Mouse (Mus musculus): ENCODE results near the gene Tmeff2. TPM values are rescaled to one million over a fixed set of nuclear protein-coding genes. Genes with fewer than 3 reads are reported as not detected.

The Tmeff2 gene
- total RNA-seq, 4 experiments from 2014 or later, result 0.19 to 1.2 (median 0.27) TPM

GRCm38 (mm10) chr1:50980591-50980990 is 80.1 kb downstream of the Tmeff2 start:
- no peak for DNase-seq (ENCODE audit: low spot score)

- DNase-seq (ENCODE audit: low spot score), result no peak
These were observed 80.8 kb downstream of the Tmeff2 start for GRCm38 (mm10) chr1:50981151-50981828.

DNA sequence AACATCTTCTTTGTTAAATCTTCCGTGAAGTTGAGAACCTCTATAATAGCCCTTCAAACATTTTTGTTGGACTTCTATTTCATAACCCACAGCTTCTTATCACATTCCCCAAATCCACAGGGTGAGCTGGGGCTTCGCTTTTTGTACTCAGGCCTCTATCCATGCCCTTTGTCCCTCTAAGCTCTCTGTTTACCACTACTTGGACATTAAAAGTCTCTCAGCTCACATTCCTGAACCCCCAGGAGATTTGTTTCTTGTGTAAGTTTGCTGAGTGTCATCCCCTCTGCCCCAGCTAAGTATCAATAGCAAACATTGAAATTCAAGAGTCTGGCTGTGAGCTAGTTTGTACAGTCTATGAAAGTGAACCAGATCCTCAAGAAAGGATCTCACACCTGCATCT is 90.2 kb downstream of the Tmeff2 start:
- DNase-seq (ENCODE audit: low spot score), result no peak

DNA sequence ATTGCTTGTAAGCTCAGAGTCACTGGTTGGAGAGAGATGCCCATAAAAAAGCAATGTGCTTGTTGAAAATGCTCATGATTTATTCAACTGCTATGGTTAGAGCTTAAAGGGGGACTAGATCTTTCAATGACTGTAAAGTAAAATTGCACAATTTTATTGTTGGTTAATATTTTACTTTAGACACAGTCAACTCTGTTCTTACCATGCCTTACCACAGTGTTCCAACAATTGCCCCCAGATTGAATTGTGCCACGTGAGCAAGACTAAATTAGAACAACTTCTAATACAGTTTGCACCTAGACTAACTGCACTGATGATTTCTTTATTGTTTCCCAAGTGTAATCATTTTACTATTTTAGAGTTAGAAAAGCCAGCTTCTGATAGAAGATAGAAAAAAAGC is 94.1 kb downstream of the Tmeff2 start:
- DNase-seq (ENCODE audit: low spot score), result no peak

GRCm38 (mm10) chr1:50999793-51000192 is 99.3 kb downstream of the Tmeff2 start:
- no peak for DNase-seq (ENCODE audit: low spot score)

GRCm38 (mm10) chr1:51008344-51008743 is 107.9 kb downstream of the Tmeff2 start:
- no peak for DNase-seq (ENCODE audit: low spot score)

DNA sequence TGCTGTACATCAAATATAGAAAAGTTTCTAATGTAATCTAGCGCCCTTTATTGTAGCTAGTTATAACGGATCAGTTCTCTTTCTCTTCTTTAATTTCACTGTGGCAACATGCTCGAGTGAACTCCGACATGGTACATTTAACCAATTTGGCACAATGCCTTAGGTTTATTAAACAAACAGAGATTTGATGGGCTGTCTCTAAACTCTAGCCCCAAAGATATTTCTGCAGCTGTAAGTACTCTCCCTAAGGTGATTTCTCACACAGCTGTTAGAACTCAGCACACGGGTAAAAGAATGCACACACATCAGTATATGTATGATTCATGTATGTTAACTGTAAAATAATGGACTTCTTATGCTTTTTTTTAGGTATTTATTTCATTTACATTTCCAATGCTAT is 139.8 kb downstream of the Tmeff2 start:
- DNase-seq (ENCODE audit: low spot score), result no peak

GRCm38 (mm10) chr1:51044810-51045209 is 144.4 kb downstream of the Tmeff2 start:
- no peak for DNase-seq (ENCODE audit: low spot score)

- DNase-seq (ENCODE audit: low spot score), result no peak
These were observed 164.1 kb downstream of the Tmeff2 start for GRCm38 (mm10) chr1:51064549-51064948.

DNA sequence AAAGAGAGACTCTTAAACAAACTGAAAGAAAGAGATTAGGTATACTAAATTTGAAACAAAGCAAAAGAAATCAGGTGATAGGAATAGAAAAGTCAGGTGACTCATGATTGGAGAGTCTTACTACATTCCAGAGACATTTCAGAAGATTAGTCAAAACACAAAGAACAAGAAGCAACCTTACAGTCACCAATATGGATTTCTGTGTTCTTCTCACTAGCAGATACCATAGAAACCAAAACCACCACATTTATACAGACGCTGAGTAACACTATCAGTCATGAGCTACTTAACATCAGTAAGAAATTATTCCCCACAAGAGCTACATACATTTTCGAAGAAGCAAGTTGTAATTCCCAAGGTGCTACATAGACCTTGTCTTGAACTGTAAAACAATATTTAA is 165.2 kb downstream of the Tmeff2 start:
- no peak for DNase-seq (ENCODE audit: low spot score)

DNA sequence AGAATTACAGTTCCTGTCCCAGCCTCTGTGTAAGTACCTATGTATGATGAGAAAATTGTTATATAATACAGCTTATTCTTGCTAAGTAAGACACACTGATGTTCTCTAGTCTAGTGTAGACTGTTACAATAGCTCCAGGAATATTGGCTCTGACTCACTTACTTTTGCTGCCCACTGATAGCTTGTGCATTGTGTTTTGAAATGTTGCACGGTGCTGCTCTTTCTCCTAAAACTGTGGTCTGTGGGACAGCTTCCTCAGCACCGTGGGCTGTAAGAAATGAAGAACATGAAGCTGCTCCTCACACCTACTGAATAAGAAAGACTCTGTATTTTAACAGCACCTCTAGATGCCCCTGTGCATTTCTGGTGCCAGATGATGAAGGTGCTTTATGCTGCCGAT is 168.4 kb downstream of the Tmeff2 start:
- DNase-seq (ENCODE audit: low spot score), result no peak

- no peak for DNase-seq (ENCODE audit: low spot score)
These were observed 168.8 kb downstream of the Tmeff2 start for GRCm38 (mm10) chr1:51069288-51069687.

- no peak for DNase-seq (ENCODE audit: low spot score)
These were observed 173.6 kb downstream of the Tmeff2 start for GRCm38 (mm10) chr1:51074076-51074475.

DNA sequence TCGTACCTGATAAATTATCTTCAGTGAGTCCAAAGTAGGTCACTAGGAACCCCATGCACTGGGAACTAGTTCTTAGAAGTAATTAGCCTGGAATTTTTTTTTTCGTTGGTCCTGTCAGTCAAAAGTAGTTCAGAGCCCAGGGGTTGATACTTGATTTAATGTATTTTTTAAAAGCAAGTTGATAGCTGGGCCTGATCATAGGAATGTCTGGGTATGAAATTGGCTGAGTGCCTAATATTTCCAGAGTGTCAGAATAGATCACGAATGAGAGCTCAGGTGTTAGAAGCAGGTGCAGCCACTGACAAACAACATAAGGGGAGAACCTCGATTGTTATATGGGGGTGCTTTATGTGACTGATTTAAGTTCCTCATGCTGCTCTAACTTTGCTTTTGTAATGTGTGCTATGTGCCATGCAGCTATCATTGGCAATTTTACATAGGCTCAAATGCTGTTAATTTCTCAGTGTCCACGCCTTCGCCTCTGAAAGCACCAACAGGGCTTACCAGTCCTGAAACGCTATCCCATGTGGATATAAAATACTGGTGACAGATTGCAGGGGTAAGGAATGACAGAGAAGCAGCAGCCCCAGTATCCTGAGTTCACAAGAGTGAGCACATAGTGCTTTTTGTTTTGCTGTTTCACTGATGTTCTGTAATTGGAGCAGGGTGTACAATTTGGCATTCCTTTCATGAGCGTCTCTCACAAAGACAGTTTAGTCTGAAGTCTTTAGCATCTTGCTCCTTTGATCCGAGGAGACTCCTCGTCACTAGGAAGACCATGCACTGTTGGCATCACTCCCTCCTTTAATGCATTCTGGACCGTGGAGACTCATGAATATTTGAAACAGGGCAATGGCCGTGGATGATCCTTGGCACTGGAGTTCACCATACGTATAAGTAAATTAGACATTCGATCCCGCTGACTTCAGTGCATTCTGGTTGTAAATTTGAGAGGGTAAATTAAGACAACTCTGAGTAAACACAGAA is 175.6 kb downstream of the Tmeff2 start:
- DNase-seq (ENCODE audit: low spot score), result no peak

GRCm38 (mm10) chr1:51088921-51089320 is 188.5 kb downstream of the Tmeff2 start:
- DNase-seq (ENCODE audit: low spot score), result no peak

GRCm38 (mm10) chr1:51089803-51090202 is 189.4 kb downstream of the Tmeff2 start:
- no peak for DNase-seq (ENCODE audit: low spot score)

- no peak for DNase-seq (ENCODE audit: low spot score)
These were observed 189.8 kb downstream of the Tmeff2 start for GRCm38 (mm10) chr1:51090212-51090761.

GRCm38 (mm10) chr1:51094713-51095112 is 194.3 kb downstream of the Tmeff2 start:
- no peak for DNase-seq (ENCODE audit: low spot score)

DNA sequence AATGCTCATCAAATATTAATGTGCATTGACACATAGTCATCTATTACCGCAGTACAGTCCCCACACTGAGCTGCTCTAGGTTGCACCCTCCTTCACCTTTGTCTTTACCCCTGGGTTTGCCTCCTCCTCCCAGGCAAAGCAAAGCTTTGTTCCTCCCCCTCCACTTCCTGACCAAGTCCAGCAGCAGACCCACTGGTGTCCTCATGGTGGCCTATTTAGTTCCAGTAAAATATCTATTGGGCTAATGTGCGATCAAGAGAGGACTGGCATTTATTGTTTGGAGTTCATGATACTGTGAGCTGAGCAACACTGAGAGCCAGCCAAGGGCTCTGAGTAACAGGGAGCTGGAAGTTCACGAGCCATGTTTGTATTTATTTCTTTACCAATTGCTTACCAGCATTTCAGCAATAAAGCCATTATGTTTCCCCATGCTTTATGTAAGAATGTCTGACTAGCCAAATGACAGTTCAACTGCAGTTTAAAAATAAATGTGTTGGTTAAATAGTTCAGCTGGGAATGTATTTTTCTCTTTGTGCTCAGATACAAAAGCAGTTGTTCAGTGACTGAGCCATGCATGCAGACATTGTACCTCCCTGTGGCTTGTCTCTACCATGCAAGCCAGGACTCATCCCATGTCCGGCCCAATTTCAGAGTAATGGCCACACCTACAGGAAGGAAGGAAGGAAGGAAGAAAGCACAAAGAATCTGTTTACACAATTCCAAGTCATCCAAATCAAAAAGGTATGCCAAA is 196.6 kb downstream of the Tmeff2 start:
- peak; percentile 33 for DNase-seq (ENCODE audit: low spot score)

GRCm38 (mm10) chr1:51101034-51101590 is 200.7 kb downstream of the Tmeff2 start:
- DNase-seq (ENCODE audit: low spot score), result no peak

DNA sequence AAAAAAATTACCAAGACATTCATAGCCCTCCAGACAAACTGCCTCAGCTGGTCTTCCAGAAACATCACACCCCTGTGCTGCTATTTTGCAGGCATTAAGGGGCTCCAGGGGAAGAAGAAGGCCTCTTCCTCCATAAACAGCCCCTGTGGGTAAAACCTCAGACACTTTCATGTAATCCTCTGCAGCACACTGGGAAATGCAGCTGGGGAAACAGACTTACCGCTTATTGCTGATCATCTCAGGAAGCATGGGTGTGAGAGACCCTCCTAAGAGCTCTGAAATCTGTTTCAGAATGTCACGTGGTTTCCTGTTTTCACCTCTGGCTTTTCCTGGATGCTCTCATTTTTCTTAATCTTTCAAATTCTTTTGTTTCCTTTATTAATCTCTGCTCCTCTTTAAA is 204.3 kb downstream of the Tmeff2 start:
- DNase-seq (ENCODE audit: low spot score), result no peak

Measured in heart, adult 8-10 months (tissue).